Mouse (Mus musculus) spleen, adult 12 weeks (tissue): ENCODE measurements at regions not wholly inside any gene's neighbourhood (a gene's known extent, or its start where the extent isn't known, plus 50 kb on each side); places are given as distances from the start of the nearest gene placed in this dataset.

ENCODE experiments used
- DNase-seq: peaks from one replicate; pipeline ENCODE4 v3.0.0; 2022; ENCODE audit warnings: low spot score

GRCm38 (mm10) chr7:110717104-110717503 lies 50.9 kb upstream of the Ampd3 start:
- DNase-seq = no peak
